ENCODE assay signal across 13 mouse cellular contexts in the genomic region with DNA sequence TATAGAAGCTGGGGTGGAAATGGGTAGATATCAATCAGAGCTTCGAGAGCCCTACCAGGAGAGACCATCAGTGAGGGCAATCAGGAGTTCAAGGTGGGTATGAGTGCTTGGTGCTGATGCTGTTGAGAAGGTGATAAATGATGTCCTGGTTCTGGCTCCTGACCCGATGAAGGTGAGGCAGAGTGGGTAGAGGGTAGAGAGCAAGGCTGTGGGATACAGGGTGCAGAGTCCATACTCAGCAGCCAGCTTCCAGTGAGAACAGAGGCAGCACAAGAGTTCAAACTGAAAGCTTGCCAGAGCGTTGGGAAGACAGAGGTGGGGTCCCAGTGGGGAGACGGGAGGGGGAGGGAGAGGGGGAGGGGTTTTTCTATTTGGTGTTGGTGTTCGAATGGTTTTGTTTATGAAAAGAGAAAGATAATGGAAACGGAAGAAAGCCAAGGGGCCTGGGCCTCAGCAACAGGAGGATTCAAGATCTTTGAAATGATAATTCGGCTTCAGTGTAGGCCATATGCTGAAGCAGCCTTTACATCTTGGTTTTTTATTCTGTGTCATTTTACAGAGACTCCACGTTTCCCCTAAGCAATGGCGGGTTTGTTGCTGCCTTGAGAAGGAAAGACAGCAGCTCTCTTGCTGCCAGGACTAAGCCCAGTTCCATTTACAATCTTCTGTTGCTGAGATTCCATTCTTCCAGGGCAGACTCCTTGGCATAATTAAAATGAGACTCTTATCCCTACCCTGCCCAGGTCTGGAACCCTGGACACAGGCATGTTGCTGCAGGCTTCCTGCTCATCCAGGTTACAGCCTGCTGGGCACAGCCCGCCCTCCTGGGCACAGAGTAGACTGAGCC. TPM values are rescaled to one million over a fixed set of nuclear protein-coding genes. Genes with fewer than 3 reads are reported as not detected.
DNase-seq lines count a peak whose midpoint lies in the region; ATAC-seq and TF ChIP-seq lines count a peak whose summit lies in the region.
"Had no signal": no experiment of that assay in that cellular context is flagged by ENCODE, and none has a peak within 500 bp of the region (broad histone marks: within the 10 kb centered on the region; RNA-seq: fewer than 3 reads in every experiment).

No protein-coding gene starts in this region.

- peaks cover 17% of the 10 kb centered on the region for H3K4me1 ChIP-seq in hindbrain, embryonic 10.5 days (replicated peaks)
- H3K4me1 ChIP-seq in hindbrain, embryonic 11.5 days (replicated peaks; ENCODE audit: control insufficient read depth, insufficient read depth, low read length) = no peaks in the 10 kb centered on the region
- peaks cover 92% of the 10 kb centered on the region for H3K4me1 ChIP-seq in G1E (ENCODE audit: insufficient read depth, low read depth, low read length)
- H3K4me1 ChIP-seq in liver, embryonic 16.5 days (ENCODE audit: control insufficient read depth, low read depth, low read length) = peaks cover 40% of the 10 kb centered on the region

- no peaks in the 10 kb centered on the region for H3K9me3 ChIP-seq in hindbrain, embryonic 10.5 days
- no peaks in the 10 kb centered on the region for H3K9me3 ChIP-seq in hindbrain, embryonic 11.5 days (ENCODE audit: control insufficient read depth, low read length)
- H3K9me3 ChIP-seq in G1E (replicated peaks) = no peaks in the 10 kb centered on the region
- H3K9me3 ChIP-seq in liver, embryonic 16.5 days (replicated peaks; ENCODE audit: control insufficient read depth, low read length) = no peaks in the 10 kb centered on the region
- H3K9me3 ChIP-seq: kidney, embryonic 15.5 days had no signal

- 0 out of 2 replicates have a peak, but pooled peaks cover 9% of the 10 kb centered on the region for H3K27me3 ChIP-seq in hindbrain, embryonic 10.5 days (ENCODE audit: insufficient read depth, poor library complexity, severe bottlenecking)
- no peaks in the 10 kb centered on the region for H3K27me3 ChIP-seq in hindbrain, embryonic 11.5 days (ENCODE audit: control insufficient read depth, insufficient read depth, low read length)
- H3K27me3 ChIP-seq in G1E (ENCODE audit: insufficient read depth, low read length) = no peaks in the 10 kb centered on the region
- H3K27me3 ChIP-seq in liver, embryonic 16.5 days (ENCODE audit: control insufficient read depth, insufficient read depth, low read depth, low read length) = no peaks in the 10 kb centered on the region
- H3K27me3 ChIP-seq: kidney, embryonic 15.5 days had no signal

- no peak overlapping the region for H3K9ac ChIP-seq in hindbrain, embryonic 11.5 days (ENCODE audit: low read depth, low read length)
- no peak overlapping the region; the same call in 1 of the 2 replicates for H3K9ac ChIP-seq in liver, embryonic 16.5 days (ENCODE audit: low read depth, low read length)
- H3K9ac ChIP-seq: kidney, embryonic 15.5 days had no signal

- H3K27ac ChIP-seq in hindbrain, embryonic 10.5 days = peak overlapping the region; percentile 42; the same call in 1 of the 2 replicates
- no peak overlapping the region for H3K27ac ChIP-seq in hindbrain, embryonic 11.5 days (ENCODE audit: low read depth, low read length)
- H3K27ac ChIP-seq in liver, embryonic 16.5 days (ENCODE audit: low read length) = no peak overlapping the region
- H3K27ac ChIP-seq: kidney, embryonic 15.5 days had no signal

- no peak for TF ChIP-seq CTCF in G1E (IDR thresholded peaks at IDR 0.05; ENCODE audit: low read depth, low read length)

- WGBS in hindbrain, embryonic 10.5 days = 33% methylated on average over 10 of the region's 10 CpGs
- 36% methylated on average over 10 of the region's 10 CpGs for WGBS in hindbrain, embryonic 11.5 days
- 21% methylated on average over 10 of the region's 10 CpGs for WGBS in liver, embryonic 16.5 days (ENCODE audit: insufficient replicate concordance)

- DNase-seq in hindbrain, embryonic 10.5 days (ENCODE audit: low spot score) = no peak
- no peak for DNase-seq in hindbrain, embryonic 11.5 days (ENCODE audit: low spot score)
- DNase-seq in CD4-positive helper T cell, adult 2 months (ENCODE audit: low read depth, low spot score) = peak; percentile 39
- DNase-seq in G1E (ENCODE audit: low spot score) = no peak
- DNase-seq in neural tube, embryonic 10.5 days (ENCODE audit: extremely low spot score, low spot score) = no peak
- DNase-seq in urinary bladder, postnatal 25 days (ENCODE audit: low spot score) = no peak
- DNase-seq in urinary bladder, adult 2 months (ENCODE audit: low spot score) = no peak
- DNase-seq: adrenal gland, postnatal 10 days; cerebellum, postnatal 25 days had no signal

- no peak overlapping the region for H3K4me3 ChIP-seq in hindbrain, embryonic 10.5 days
- no peak overlapping the region for H3K4me3 ChIP-seq in hindbrain, embryonic 11.5 days (ENCODE audit: low read depth, low read length)
- H3K4me3 ChIP-seq in G1E (ENCODE audit: low read depth, low read length) = peak overlapping the region; percentile 63; the same call in 1 of the 2 replicates
- H3K4me3 ChIP-seq in liver, embryonic 16.5 days (ENCODE audit: low read depth, low read length) = no peak overlapping the region
- H3K4me3 ChIP-seq: kidney, embryonic 15.5 days had no signal

- H3K36me3 ChIP-seq in hindbrain, embryonic 10.5 days = no peaks in the 10 kb centered on the region
- H3K36me3 ChIP-seq in hindbrain, embryonic 11.5 days (ENCODE audit: control insufficient read depth, insufficient read depth, low read length) = no peaks in the 10 kb centered on the region
- H3K36me3 ChIP-seq in G1E (replicated peaks) = no peaks in the 10 kb centered on the region
- H3K36me3 ChIP-seq in liver, embryonic 16.5 days (ENCODE audit: control insufficient read depth, insufficient read depth) = no peaks in the 10 kb centered on the region
- H3K36me3 ChIP-seq: kidney, embryonic 15.5 days had no signal

- no peak overlapping the region for H3K4me2 ChIP-seq in hindbrain, embryonic 11.5 days (replicated peaks; ENCODE audit: low read depth, low read length)
- H3K4me2 ChIP-seq in liver, embryonic 16.5 days (ENCODE audit: low read depth, low read length) = peak overlapping the region; percentile 13; the same call in 1 of the 2 replicates
- H3K4me2 ChIP-seq: heart, embryonic 11.5 days; kidney, embryonic 15.5 days had no signal

- no peak for ATAC-seq in hindbrain, embryonic 11.5 days (ENCODE audit: low FRiP score)
- no peak for ATAC-seq in G1E (ENCODE audit: extremely low read depth, insufficient number of reproducible peaks, low FRiP score, poor library complexity, severe bottlenecking)
- ATAC-seq in liver, embryonic 16.5 days (ENCODE audit: low read depth) = no peak
- ATAC-seq: Patski had no signal

RNA-seq across cellular contexts. Expression of gene Myb, which starts 32.5 kb away (rescaled TPM):
- polyA plus RNA-seq in hindbrain, embryonic 10.5 days (2016; fragmentation: Nextera tagmentation; extraction: Ambion mirVana) = 4.3 and 5.7 TPM in 2 replicates
- polyA plus RNA-seq in hindbrain, embryonic 11.5 days (2014; fragmentation: Nextera tagmentation; extraction: Ambion mirVana) = 6.0 TPM in 2 replicates
- 399 and 427 TPM in 2 replicates for total RNA-seq in G1E (2014; fragmentation: Nextera tagmentation)
- 258 and 268 TPM in 2 replicates for total RNA-seq in G1E (2017)
- polyA plus RNA-seq in G1E (2012) = 40.0 and 49.3 TPM in 2 replicates
- polyA plus RNA-seq in liver, embryonic 16.5 days (2015; fragmentation: Nextera tagmentation; extraction: Ambion mirVana) = 7.7 and 8.8 TPM in 2 replicates
- polyA plus RNA-seq in urinary bladder, adult 2 months (2012; rRNA removed) = 0.27 and 0.30 TPM in 2 replicates
